Mouse (Mus musculus) macrophage (primary cell): Measurements from ENCODE around the gene Abcc4. TPM values are rescaled to one million over a fixed set of nuclear protein-coding genes. Genes with fewer than 3 reads are reported as not detected.

ENCODE experiments used
- H3K27ac ChIP-seq: fragments of 350-480 bp; formaldehyde crosslinking; 2 replicates; pipeline ENCODE4 v1.9.0; 2021
- H3K36me3 ChIP-seq: fragments of 350-480 bp; formaldehyde crosslinking; 2 replicates; pipeline ENCODE4 v1.9.0; 2021; ENCODE audit errors: inconsistent target
- H3K4me3 ChIP-seq: fragments of 350-480 bp; formaldehyde crosslinking; 2 replicates; pipeline ENCODE4 v1.9.0; 2021; ENCODE audit errors: inconsistent target
- H3K79me2 ChIP-seq: fragments of 350-480 bp; formaldehyde crosslinking; 2 replicates; pipeline ENCODE4 v1.9.0; 2021; ENCODE audit errors: inconsistent target
- WGBS: methylation state at CpG from one replicate; pipeline ENCODE4 v1.1.7; 2026; ENCODE audit warnings: inconsistent platforms; ENCODE audit not compliant: missing documents; 5-methylcytosine and 5-hydroxymethylcytosine counted together
- polyA plus RNA-seq: library from polyadenylated mRNA; stranded (reverse); fragments of 250-400 nt; gene quantifications from 3 replicates; pipeline ENCODE4 v1.2.4, GENCODE M21; 2018; ENCODE audit warnings: inconsistent platforms

Gene Abcc4
- polyA plus RNA-seq, 1 experiment from 2014 or later: 9.2 TPM

DNA sequence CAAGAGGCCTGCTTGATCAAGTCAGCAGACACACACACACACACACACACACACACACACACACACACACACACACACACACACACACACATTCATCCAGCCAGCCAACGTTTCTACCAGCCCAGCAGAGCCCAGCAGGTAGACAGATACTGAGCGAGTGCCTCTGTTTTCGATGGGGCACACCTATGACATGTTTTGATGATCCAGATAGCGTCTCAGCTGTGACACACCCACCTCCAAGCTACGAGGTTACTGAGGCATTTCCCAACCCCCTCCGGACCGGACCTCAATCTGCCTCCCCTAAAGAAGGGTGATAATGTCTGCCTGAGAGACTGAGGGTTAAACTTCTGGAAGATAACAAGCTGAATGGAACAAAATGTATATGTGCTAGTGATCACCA lies 5.4 kb downstream of the Abcc4 start:
- no peak overlapping the region for H3K27ac ChIP-seq
- 75% methylated on average over 7 of the region's 7 CpGs for WGBS
- H3K79me2 ChIP-seq: peaks cover 69% of the 10 kb centered on the region; the same call in 1 of the 2 replicates
- H3K4me3 ChIP-seq: no peak overlapping the region
- H3K36me3 ChIP-seq: no peaks in the 10 kb centered on the region

GRCm38 (mm10) chr14:118699963-118700362 lies 6.1 kb downstream of the Abcc4 start:
- H3K4me3 ChIP-seq: no peak overlapping the region
- peaks cover 63% of the 10 kb centered on the region; the same call in 1 of the 2 replicates for H3K79me2 ChIP-seq
- H3K27ac ChIP-seq: no peak overlapping the region
- 36% methylated on average over 5 of the region's 5 CpGs for WGBS
- H3K36me3 ChIP-seq: no peaks in the 10 kb centered on the region

DNA sequence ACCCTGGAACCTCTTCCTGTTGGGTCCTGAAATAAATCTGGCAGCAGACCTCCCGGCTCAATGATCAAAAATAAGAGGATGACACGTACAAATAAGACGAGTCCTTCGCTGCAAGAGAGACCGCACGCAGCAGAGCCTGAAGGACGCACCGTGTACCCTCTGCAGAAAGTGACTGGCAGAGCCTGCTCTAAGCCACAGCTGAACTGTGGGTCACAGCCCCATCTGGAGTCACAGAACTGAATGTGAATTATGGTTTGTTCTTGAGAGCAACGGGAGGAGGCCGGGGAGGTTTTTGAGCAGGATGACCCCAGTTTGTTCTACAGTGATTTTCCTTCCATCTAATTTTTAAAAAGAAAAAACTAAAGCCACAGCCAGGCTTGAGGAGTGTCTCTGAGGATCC lies 6.5 kb downstream of the Abcc4 start:
- no peak overlapping the region for H3K27ac ChIP-seq
- H3K4me3 ChIP-seq: no peak overlapping the region
- WGBS: 78% methylated on average over 10 of the region's 10 CpGs
- H3K36me3 ChIP-seq: no peaks in the 10 kb centered on the region
- peaks cover 59% of the 10 kb centered on the region; the same call in 1 of the 2 replicates for H3K79me2 ChIP-seq

DNA sequence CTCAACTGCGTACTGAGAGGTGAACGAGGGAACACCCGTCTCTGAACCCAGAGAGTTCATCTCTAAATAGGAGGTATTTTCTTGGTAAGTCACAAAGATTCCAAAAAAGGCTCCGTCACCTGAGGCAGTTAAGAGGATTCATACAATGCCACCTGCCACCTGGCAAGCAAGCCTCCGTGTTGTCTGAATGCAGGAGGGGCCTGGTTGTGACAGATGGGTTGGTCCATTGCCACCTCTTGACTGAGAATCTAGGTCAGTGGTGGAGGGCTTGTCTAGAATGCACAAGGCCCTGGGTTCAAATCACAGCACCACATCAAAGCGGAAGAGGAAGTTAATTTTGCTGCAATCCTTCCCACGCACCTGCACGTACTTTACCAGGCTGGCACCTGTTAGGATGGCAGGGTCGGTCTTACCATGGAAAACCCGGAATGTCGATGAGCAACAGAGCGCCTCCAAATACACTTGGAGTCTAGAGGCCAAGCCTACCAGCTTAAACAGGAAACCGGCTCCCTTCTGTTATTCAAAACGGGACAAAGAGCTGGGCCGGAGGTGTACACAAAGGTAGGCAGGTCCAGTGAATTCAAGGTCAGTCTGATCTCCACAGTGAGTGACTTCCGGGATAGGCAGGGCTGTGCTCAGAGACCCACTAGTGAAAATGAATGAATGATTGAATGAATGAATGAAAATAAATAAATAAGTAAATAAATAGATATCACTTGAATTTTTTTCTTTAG lies 9.3 kb downstream of the Abcc4 start:
- Histone ChIP-seq H3K79me2 (peaks cover 33% of the 10 kb centered on the region; the same call in 1 of the 2 replicates), H3K4me3 (no peak overlapping the region), H3K27ac (no peak overlapping the region), H3K36me3 (no peaks in the 10 kb centered on the region)
- 96% methylated on average over 16 of the region's 16 CpGs for WGBS

GRCm38 (mm10) chr14:118695866-118696265 lies 10.2 kb downstream of the Abcc4 start:
- Histone ChIP-seq H3K79me2 (peaks cover 28% of the 10 kb centered on the region; the same call in 1 of the 2 replicates), H3K36me3 (no peaks in the 10 kb centered on the region), H3K27ac (no peak overlapping the region), H3K4me3 (no peak overlapping the region)
- 97% methylated on average over 11 of the region's 11 CpGs for WGBS

DNA sequence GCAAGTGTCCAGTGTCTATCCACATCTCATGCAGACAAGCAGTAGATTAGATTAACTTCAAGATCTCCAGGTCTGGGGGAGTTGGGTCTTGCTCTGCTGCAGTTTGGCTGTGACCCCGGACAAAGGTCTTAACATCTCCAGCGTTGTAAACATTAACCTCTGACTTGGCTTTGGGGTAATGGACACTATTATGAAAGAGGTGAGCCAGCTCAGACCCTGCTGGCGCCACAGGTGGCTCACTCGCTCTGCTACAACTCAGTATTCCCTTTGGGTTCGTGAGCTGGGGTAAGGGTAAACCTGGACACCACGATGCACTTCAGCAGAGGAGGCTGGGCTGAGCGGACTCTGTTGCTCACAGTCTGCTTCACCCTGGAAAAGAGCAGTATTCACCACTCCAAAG lies 11.7 kb downstream of the Abcc4 start:
- no peak overlapping the region for H3K4me3 ChIP-seq
- H3K27ac ChIP-seq: no peak overlapping the region
- H3K79me2 ChIP-seq: peaks cover 20% of the 10 kb centered on the region; the same call in 1 of the 2 replicates
- no peaks in the 10 kb centered on the region for H3K36me3 ChIP-seq
- WGBS: 95% methylated on average over 7 of the region's 7 CpGs

DNA sequence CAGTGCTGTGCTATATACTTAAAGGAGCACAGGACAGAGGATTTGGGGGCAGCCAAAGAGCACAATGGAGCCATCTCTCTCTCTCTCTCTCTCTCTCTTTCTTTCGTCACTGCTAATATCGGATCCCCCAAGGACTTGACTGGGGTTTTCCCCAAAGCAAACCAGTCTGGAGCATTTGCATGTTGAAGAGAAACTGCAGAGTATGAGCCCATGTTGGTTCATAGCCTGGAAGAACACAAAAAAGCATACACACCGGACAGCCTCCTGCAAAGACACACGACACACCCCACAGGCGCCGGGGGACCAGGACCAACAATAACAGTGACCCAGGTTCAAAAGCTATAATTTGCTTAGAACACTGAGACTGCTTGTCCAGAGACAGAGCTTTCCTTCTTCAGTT lies 14.1 kb downstream of the Abcc4 start:
- Histone ChIP-seq H3K36me3 (no peaks in the 10 kb centered on the region), H3K27ac (no peak overlapping the region; the same call in 1 of the 2 replicates), H3K79me2 (peaks cover 7% of the 10 kb centered on the region; the same call in 1 of the 2 replicates), H3K4me3 (no peak overlapping the region)
- WGBS: 79% methylated on average over 6 of the region's 6 CpGs

DNA sequence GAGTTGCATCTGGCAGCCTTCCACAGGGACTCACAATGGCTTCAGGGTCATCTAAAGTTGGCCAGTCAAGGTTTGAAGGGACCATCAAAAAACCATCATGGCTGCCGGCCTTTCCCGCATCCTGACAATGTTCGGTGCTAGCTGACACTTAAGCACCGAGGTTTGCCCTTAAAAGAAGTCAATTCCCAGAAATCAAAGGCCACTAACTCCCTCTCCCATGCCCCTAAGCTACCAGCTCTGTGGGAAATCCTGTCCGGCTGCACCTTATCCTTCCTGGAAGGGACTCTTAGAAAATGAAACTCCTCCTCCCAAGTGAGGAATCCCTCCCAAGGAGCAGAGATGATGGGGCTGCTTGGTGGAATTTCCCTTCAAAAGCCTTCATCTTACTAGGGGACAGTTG lies 14.6 kb downstream of the Abcc4 start:
- WGBS: 93% methylated on average over 5 of the region's 5 CpGs
- Histone ChIP-seq H3K27ac (peak overlapping the region; percentile 58), H3K4me3 (no peak overlapping the region), H3K79me2 (peaks cover 7% of the 10 kb centered on the region; the same call in 1 of the 2 replicates), H3K36me3 (no peaks in the 10 kb centered on the region)

GRCm38 (mm10) chr14:118690921-118691320 lies 15.1 kb downstream of the Abcc4 start:
- H3K4me3 ChIP-seq: no peak overlapping the region
- WGBS: under 1% methylated on average over 7 of the region's 8 CpGs
- no peaks in the 10 kb centered on the region for H3K36me3 ChIP-seq
- H3K27ac ChIP-seq: peak overlapping the region; percentile 58
- H3K79me2 ChIP-seq: peaks cover 7% of the 10 kb centered on the region; the same call in 1 of the 2 replicates

- H3K4me3 ChIP-seq: no peak overlapping the region
- no peaks in the 10 kb centered on the region for H3K36me3 ChIP-seq
- peaks cover 7% of the 10 kb centered on the region; the same call in 1 of the 2 replicates for H3K79me2 ChIP-seq
- peak overlapping the region; percentile 58 for H3K27ac ChIP-seq
- WGBS: 58% methylated on average over 10 of the region's 10 CpGs
Observed at GRCm38 (mm10) chr14:118690336-118690735, 15.7 kb downstream of the Abcc4 start.

DNA sequence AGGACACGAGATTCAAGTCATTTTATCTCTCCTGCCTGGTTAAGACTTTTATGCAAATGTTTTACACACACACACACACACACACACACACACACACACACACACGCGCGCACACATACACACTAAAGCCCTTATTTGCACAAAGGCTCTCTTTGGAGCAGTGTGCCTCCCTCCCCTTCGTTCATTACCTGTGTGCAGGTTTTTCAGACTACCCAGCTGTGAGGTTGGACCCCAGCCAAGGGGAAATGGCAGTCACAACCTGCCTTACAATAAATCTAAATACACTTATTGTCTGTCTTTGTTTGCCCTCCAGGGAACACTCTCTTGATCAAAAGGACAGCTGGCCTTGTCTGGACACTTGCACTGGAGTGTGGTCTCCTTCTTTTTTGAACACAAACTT lies 17.4 kb downstream of the Abcc4 start:
- Histone ChIP-seq H3K36me3 (no peaks in the 10 kb centered on the region), H3K27ac (no peak overlapping the region), H3K4me3 (no peak overlapping the region), H3K79me2 (peaks cover 7% of the 10 kb centered on the region; the same call in 1 of the 2 replicates)
- 88% methylated on average over 5 of the region's 5 CpGs for WGBS

- no peak overlapping the region for H3K4me3 ChIP-seq
- H3K27ac ChIP-seq: no peak overlapping the region
Observed at GRCm38 (mm10) chr14:118686861-118687260, 19.2 kb downstream of the Abcc4 start.

GRCm38 (mm10) chr14:118685572-118685971 lies 20.4 kb downstream of the Abcc4 start:
- Histone ChIP-seq H3K79me2 (peaks cover 7% of the 10 kb centered on the region; the same call in 1 of the 2 replicates), H3K4me3 (no peak overlapping the region), H3K36me3 (no peaks in the 10 kb centered on the region), H3K27ac (no peak overlapping the region)
- 54% methylated on average over 6 of the region's 6 CpGs for WGBS

More at GRCm38 (mm10) chr14:118686861-118687260, 19.2 kb downstream of the Abcc4 start:
- H3K36me3 ChIP-seq: no peaks in the 10 kb centered on the region
- peaks cover 7% of the 10 kb centered on the region; the same call in 1 of the 2 replicates for H3K79me2 ChIP-seq
- 97% methylated on average over 5 of the region's 5 CpGs for WGBS

DNA sequence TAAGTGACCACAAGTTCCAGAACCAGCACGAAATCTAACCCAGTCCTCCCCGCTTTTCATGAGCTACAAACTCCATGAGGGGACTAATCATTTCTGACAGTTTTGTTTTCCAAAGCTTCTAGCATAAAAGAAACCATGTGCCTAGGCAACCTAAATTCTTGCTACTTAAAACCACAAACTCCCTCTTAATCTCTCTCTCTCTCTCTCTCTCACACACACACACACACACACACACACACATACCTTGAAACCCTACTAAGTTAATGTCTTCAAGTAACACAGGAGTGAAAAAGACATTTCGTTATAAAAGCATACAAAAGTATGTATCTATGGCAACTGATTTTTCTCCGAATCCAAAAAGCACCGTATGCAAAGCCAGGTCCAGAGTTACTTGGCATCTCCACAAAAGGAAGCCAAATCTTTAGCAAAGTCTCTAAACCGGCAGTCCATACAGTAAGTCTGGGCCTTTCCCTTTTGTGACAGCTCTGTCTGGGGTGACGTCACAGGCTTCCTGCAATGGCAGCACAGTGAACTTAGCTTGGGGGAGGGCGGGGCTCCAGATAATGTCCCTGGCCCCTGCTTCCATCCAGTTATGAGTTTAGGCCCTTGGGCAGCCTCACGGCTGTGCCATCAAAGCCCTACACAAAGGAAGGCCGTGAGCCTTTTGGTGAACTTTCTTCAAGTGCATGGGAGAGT lies 23.5 kb downstream of the Abcc4 start:
- H3K4me3 ChIP-seq: no peak overlapping the region
- peaks cover 6% of the 10 kb centered on the region; the same call in 1 of the 2 replicates for H3K79me2 ChIP-seq
- WGBS: 77% methylated on average over 10 of the region's 10 CpGs
- H3K27ac ChIP-seq: no peak overlapping the region
- no peaks in the 10 kb centered on the region for H3K36me3 ChIP-seq

DNA sequence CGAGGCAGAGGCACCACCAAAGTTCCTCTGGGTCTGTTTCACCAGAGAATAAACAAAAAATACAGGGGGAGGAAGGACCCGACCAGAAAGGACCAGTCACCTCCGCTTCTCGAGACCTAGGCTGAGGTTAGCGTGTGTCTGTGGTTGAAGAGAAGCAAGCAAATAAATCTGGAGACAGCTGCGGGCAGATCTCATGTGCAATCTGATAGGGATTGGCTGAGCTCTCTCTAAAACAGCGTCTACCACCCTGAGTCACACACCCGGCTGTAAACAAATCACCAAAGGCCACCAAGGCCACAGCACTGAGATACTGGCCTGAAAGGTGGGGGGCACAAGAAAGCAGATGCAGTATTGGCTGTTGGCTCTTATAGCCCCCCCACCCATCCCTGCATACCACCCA lies 24.9 kb downstream of the Abcc4 start:
- no peak overlapping the region for H3K4me3 ChIP-seq
- no peaks in the 10 kb centered on the region; the same call in 1 of the 2 replicates for H3K79me2 ChIP-seq
- no peaks in the 10 kb centered on the region for H3K36me3 ChIP-seq
- H3K27ac ChIP-seq: no peak overlapping the region
- WGBS: 70% methylated on average over 8 of the region's 8 CpGs
